Mouse (Mus musculus): ENCODE measurements around the gene Pole. TPM values are rescaled to one million over a fixed set of nuclear protein-coding genes. Genes with fewer than 3 reads are reported as not detected.

Pole gene
- total RNA-seq (2023): 10 to 100 TPM; 29.1 to 30.9 TPM

GRCm38 (mm10) chr5:110285770-110286445 is at the start of gene Pole, which contains the start of gene Pxmp2:
Pole (plus strand) TSS chr5:110286306.
Pxmp2 (minus strand) TSS chr5:110286186.

GRCm38 (mm10) chr5:110269141-110270101 is 16.7 kb upstream of the Pole start, which contains the start of gene Pgam5:
Pgam5 (minus strand) TSS chr5:110269913.

DNA sequence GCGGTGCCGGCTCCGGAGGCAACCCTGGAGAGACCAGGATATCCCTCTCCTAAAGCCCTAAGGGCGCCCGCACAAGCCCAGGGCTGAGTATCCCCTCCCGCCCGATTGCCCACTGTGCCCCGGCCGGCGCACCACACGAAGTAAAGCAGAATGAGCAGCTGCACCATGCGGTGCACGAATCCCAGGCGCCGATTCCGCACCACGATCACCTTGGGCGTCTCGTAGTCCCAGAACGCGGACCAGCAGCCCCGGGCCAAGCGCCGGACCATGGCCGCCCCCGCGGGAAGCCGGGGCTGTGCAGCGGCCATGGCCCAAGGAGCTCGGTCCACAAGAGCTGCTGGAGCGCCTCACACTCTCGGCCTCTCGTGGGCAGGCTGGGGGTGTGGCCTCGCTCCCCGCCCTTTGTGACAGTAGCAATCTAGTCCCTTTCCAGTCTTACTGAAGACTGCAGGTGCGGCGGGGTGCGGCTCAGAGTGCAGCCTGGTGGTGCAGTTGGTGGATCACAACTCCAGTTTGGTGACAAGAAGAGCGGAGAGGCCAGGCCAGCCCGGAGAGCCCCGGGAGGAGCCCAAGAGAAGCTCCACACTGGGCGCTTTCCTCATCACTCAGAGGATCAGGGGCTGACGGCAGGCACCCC is 56.7 kb downstream of the Pole start, which contains the start of gene P2rx2:
TSS of gene P2rx2 (minus strand) at position 565 of the 637 bp plus-strand sequence.

GRCm38 (mm10) chr5:110344524-110344923 is 58.4 kb downstream of the Pole start, which contains the start of gene Lrcol1:
Lrcol1 (plus strand) TSS chr5:110344730.

Other genes with a start within 250 kb of the Pole start
- 1 to 10 TPM; 2.1 to 3.0 TPM for gene Gm17655, start 213.8 kb upstream of the Pole start, total RNA-seq (2023)
- not detected for gene Gm35315, start 191.9 kb upstream of the Pole start, total RNA-seq (2023)
- gene Plcxd1, start 186.3 kb upstream of the Pole start, total RNA-seq (2023): not detected
- 10 to 100 TPM; 41.3 to 41.5 TPM for gene Gtpbp6, start 178.1 kb upstream of the Pole start, total RNA-seq (2023)
- 1 to 10 TPM; 3.0 to 3.8 TPM for gene Zfp605, start 176.2 kb upstream of the Pole start, total RNA-seq (2023)
- 10 to 100 TPM; 61.8 to 63.4 TPM for gene Chfr, start 150.5 kb upstream of the Pole start, total RNA-seq (2023)
- gene Golga3, start 109.6 kb upstream of the Pole start, total RNA-seq (2023): 10 to 100 TPM; 25.1 to 25.5 TPM
- 10 to 100 TPM; 47.5 to 51.2 TPM for gene Ankle2, start 55.3 kb upstream of the Pole start, total RNA-seq (2023)
- 10 to 100 TPM; 11.6 to 14.8 TPM for gene Pgam5, start 16.4 kb upstream of the Pole start, total RNA-seq (2023)
- gene Pxmp2, start 120 bp upstream of the Pole start, total RNA-seq (2023): 1 to 10 TPM; 3.3 to 8.3 TPM
- not detected for gene P2rx2, start 56.9 kb downstream of the Pole start, total RNA-seq (2023)
- gene Lrcol1, start 58.4 kb downstream of the Pole start, total RNA-seq (2023): not detected
- 10 to 100 TPM; 65.2 to 94.8 TPM for gene Fbrsl1, start 162.2 kb downstream of the Pole start, total RNA-seq (2023)

Measured in neutrophil, adult 83 days (primary cell).